Mouse (Mus musculus) hindlimb bud, embryonic 11.5 days (tissue): ENCODE measurements at regions not wholly inside any gene's neighbourhood (a gene's known extent, or its start where the extent isn't known, plus 50 kb on each side); places are given as distances from the start of the nearest gene placed in this dataset.

Experiments
- DNase-seq: peaks from one replicate; pipeline ENCODE4 v3.0.0-alpha.2; 2012; ENCODE audit warnings: low read depth, low spot score; ENCODE audit errors: extremely low spot score

DNA sequence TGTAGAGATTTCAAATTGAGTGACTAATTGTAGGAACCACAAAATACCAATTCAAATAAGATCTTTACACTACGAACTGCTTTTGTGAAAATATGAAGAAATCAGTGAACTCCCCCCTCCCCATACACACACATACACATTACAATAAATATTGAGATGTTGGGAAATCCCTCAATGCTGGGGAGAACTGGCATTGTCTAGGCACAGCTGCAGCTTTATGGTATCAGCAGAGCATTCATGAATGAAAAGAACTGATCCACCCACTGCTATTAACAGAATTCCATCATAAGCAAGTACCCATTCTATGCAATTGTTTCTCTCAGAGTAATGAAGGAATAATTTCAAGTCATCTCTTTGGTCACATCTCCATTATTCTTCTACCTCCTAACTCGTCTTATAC, 79.1 kb upstream of the Pard3b start:
- DNase-seq = no peak

DNA sequence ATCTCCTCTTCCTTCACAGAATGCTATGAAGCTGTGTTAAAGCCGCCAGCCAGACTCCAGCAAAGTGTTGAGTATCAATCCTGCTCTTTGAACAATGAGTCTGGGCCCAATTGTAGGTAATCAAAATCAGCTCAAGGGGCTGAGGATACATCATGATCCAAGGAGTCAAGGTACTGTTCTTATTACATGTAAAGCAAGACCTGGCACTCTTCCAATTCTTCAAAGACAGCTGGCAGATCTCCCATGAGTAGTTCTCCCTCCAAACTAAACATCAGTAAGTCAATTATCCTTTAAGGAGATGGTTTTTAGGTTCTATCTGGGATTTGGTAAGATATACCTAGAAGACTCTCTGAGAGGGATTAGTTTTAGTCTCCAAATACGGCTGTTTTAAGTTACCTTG, 76.5 kb upstream of the Pard3b start:
- DNase-seq = no peak

DNA sequence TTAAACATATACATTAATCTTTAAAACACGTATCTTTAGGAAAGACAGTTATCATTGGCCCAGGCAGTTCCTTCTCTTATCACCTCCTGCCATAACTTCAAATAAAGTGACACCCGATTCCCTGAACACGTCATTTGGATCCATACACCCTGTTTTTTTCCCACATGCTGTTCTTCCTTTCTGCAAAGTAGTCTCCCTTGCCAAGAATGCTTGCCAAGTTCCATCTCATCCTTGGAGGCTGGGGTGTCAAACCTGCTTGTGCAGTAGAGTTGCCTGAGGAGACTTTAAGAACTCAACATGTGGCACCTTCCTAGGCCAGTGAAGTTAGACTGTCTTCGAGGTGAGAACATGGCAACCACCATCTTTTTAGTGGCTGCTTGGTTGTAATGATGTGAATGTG, 73.2 kb upstream of the Pard3b start:
- no peak for DNase-seq

DNA sequence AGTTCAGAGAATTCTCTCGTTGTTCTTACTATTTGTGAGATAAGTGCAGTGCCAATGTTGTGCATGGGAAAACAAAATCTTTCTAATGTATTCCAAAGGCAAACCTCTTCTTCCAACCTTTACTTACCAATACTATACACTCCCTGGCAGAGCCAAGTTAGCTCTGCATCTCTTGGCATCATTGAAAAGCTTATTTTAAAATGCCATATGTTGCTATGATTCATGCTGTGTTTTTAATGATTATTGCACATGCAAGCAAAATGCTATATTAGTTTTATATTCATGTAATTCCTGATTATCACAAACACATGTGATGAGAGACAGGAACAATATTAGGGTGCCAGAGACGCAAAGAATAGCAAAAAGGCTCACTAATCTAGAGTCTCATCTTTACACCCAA, 64.3 kb upstream of the Pard3b start:
- DNase-seq = no peak

DNA sequence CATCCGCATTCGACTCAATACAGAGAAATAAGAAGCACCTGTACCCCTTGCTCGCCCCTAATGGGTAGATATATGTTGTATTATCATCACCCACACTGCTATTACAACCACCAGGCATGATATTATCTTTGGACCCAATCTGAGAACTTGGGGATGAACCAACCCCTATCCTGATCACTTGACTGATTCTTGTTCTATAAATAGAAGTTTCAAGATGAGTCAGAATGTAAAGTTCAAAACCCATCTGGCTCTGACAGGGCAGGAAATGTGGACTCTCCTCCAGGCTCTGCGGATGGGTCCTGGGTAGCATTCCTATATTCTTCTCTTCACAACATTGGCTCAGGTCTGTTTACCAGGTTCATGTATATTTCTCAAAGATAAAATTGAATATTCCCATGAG, 61.9 kb upstream of the Pard3b start:
- no peak for DNase-seq

DNA sequence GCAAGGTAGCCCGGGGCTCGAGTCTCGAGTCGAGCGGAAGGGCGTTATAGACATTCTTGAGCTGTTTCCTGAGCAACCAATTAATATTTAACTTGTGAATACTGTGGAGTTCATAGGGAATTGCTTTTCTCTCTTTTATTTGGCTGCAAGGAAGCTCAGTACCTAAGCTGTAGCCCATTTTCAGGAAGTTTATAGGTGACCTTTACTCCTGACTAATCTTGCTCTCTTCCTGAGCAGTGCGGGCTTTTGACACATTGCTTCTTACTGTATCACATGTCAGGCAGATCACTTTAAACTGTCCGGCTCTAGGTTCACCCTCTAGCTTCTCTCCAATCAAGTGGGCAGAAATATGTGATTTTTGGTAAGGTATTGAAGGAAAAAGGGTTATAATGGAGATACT, 51.4 kb upstream of the Pard3b start:
- DNase-seq = no peak
